Mouse (Mus musculus) megakaryocyte, embryonic 14.5 days (primary cell): ENCODE results near the gene Pdhb.

Experiments
- FLI1 ChIP-seq: IDR thresholded peaks from 2 replicates; pipeline ENCODE4 v1.6.1; 2012; ENCODE audit warnings: low read length, inconsistent platforms, mixed read lengths
- GATA1 ChIP-seq: IDR thresholded peaks from 3 replicates; pipeline ENCODE4 v1.6.1; 2012; ENCODE audit warnings: mixed read lengths, low read length, inconsistent platforms, borderline replicate concordance

- no peak for TF ChIP-seq GATA1
- no peak for TF ChIP-seq FLI1
Observed at GRCm38 (mm10) chr14:8208876-8209275, 36.1 kb upstream of the Pdhb start.
